Mouse (Mus musculus): ENCODE results near the gene 4932415D10Rik.

4932415D10Rik gene

GRCm38 (mm10) chr10:82316482-82316881 lies at the start of gene 4932415D10Rik:
TSS of gene 4932415D10Rik (minus strand) at chr10:82316582.
- no peak for DNase-seq (ENCODE audit: low spot score)

- no peak for DNase-seq (ENCODE audit: low spot score)
These were observed 45.5 kb upstream of the 4932415D10Rik start for GRCm38 (mm10) chr10:82361911-82362310.

- DNase-seq (ENCODE audit: low spot score), result no peak
These were observed 39.0 kb upstream of the 4932415D10Rik start for GRCm38 (mm10) chr10:82355401-82355800.

DNA sequence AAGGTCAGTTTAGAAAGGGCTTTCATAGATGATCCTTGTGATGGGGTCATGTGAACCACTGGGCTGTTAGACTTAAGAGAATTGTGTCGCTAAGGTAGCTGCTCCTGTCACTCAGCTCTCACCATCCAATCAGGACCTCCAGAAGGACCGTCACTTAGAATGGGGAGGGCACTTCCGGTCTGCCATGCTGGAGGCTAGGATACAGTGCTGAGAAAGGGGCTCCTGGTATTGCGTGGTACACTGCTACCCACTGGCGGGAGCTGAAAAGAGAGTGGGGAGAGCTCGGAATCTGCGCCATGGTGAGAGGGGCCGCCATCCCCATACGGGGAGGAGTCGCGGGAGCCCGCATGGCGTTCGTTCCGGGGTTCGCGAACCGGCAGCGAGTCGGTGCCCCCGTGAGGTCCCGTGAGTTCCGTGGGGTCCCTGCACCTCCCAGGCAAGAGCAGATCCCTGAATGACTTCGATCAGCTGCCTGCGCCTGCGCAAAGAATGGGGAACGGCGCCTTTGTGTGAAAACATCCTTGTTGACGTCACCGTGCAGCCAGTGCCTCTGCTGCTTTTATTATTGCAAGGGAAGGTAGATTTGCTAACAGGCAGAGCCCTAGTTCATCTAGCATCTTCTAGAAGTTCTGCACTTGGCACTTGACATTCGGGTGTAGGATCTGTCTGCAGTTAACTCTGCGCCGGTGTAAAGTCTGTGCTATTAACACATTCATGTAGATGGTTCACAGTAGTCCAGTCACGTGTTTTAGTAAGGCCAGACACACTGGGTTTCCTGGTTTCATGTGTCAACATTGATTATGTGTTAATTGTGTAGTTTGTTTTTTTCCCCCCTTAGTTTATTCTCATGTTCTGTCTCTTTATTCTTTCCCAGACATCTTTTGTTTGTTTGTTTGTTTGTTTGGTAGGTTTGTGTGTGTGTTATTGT lies 38.0 kb upstream of the 4932415D10Rik start, which contains the start of gene Gm4924:
Gm4924 (plus strand) TSS at position 173 of the 928 bp plus-strand sequence.
- DNase-seq (ENCODE audit: low spot score), result peak; percentile 86

- no peak for DNase-seq (ENCODE audit: low spot score)
These were observed 13.4 kb upstream of the 4932415D10Rik start for GRCm38 (mm10) chr10:82329826-82330225.

DNA sequence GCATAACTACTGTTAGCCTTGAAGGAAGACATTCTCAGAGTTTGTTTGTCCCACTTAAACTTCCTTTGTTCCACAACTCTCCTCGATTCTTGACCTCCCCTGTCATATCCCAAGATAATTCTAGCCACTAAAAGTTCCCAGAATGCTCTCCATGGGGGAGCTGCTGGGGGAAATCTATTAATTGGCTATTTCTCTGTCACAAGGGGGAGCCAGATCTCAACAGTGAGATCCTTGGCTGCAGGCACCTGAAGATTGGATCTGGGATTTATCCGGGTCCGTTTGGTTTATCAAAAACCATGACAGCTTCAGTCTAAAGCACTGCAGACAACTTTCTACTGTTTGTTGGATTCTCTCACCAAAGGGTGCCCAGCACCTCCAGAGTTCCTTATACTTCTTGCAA lies 3.8 kb upstream of the 4932415D10Rik start:
- no peak for DNase-seq (ENCODE audit: low spot score)

DNA sequence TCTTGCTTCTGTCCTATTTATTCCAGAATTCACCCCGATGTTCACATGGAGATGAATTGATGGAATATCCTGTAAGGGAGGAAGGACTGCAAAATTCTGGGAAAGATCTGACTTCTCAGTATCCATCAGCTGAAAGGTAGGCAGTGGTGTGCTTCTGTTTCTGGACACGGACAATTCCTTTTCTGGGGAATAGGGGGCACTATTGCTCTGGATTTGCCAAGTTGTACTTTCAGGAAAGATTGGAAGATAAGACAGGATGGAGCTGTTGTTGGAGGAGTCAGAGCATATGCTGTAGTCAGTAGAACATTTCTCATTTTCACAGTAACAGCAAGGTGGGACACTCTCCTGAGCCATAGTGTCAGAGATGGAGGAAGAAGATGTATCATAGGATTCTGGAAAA lies 19.9 kb downstream of the 4932415D10Rik start:
- DNase-seq (ENCODE audit: low spot score), result no peak

GRCm38 (mm10) chr10:82257331-82257730 lies 59.1 kb downstream of the 4932415D10Rik start:
- DNase-seq (ENCODE audit: low spot score), result no peak

- DNase-seq (ENCODE audit: low spot score), result no peak
These were observed 71.4 kb downstream of the 4932415D10Rik start for GRCm38 (mm10) chr10:82245021-82245420.

DNA sequence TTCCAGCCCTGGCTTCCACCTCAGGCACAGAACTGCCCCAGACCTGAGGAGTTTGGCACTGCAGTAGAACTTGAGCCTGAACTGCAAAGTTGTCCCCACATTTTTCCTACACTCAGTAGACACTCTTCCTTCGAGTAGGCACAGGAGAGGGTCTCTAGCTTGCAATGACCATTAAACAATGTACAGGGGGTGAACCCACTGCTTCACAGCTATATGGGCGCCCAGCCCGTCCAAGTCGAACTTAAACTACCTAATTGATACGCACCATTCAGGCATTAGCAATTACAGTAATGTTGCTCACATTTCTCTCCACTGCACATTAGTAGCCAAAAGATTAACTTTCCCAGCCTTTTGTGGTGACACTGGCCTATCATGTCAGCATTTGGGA lies 75.0 kb downstream of the 4932415D10Rik start:
- DNase-seq (ENCODE audit: low spot score), result no peak

- peak; percentile 83 for DNase-seq (ENCODE audit: low spot score)
These were observed 75.5 kb downstream of the 4932415D10Rik start, which contains the start of gene Zfp938 for GRCm38 (mm10) chr10:82240742-82241400. TSS of gene Zfp938 (minus strand) at chr10:82241280.

All from lung, postnatal 25 days (tissue).